Mouse (Mus musculus): Measurements from ENCODE around the gene Coq10a.

DNA sequence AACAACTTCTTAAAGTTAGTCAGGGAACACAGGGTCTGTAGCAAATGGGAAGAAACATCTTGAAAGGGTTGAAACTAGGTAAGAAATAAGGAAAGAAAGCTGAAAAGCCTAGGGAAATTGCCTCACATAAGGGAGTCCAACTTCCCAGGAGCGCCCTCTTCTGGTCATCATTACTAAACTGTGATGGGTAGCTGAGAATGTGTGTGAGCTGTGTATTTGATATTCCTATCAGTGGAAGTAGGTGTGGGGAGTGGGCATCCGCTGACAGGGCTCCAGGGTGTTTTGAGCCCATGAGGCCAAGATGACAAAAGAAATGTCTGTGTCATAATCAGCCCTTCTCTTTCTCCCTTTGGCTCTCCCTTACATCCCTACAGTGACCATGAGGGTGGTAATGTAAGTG lies 10.0 kb downstream of the Coq10a start:
- no peak for TF ChIP-seq GATA1 (IDR thresholded peaks at IDR 0.05; ENCODE audit: low read length)
- no peak for TF ChIP-seq TAL1 (IDR thresholded peaks at IDR 0.05; ENCODE audit: low read length)

Measured in erythroblast, embryonic 14.5 days (primary cell).